Mouse (Mus musculus) cerebellum, adult 2 months (tissue): Measurements from ENCODE around the gene Gm13275.
"Not testable (repeated sequence)": the region's sequence is repeated elsewhere in the genome, so short reads cannot be mapped to it uniquely, and the experiment has no call there.

Experiments used
- CTCF ChIP-seq: fragments of 200-500 bp; IDR thresholded peaks from 2 replicates; pipeline ENCODE4 v1.5.1; 2011; ENCODE audit warnings: low read depth, mild to moderate bottlenecking, control low read depth, low read length, moderate library complexity, borderline replicate concordance; ENCODE audit not compliant: insufficient read depth
- POLR2A ChIP-seq: fragments of 200-500 bp; IDR thresholded peaks from 2 replicates; pipeline ENCODE4 v1.6.1; 2011; ENCODE audit warnings: low read length, control low read depth, borderline replicate concordance; ENCODE audit not compliant: insufficient read depth

- not testable (repeated sequence) for TF ChIP-seq CTCF, POLR2A
These were observed 8.7 kb downstream of the Gm13275 start, which contains the start of gene Gm13287 for GRCm38 (mm10) chr4:88802954-88803353.
